Mouse (Mus musculus) myocyte (in vitro differentiated cells): ENCODE results near the gene Dcaf5.

Experiments used
- E2F4 ChIP-seq: IDR thresholded peaks from one replicate; pipeline ENCODE4 v1.6.1; 2011; ENCODE audit warnings: mild to moderate bottlenecking, control low read depth, moderate library complexity; ENCODE audit not compliant: insufficient read depth
- MAX ChIP-seq: IDR thresholded peaks from one replicate; pipeline ENCODE4 v1.6.1; 2011; ENCODE audit warnings: low read depth, mild to moderate bottlenecking, control low read depth
- MYOD1 ChIP-seq, 3 experiments: IDR thresholded peaks; one replicate each; pipeline ENCODE4 v1.6.1; 2011; ENCODE audit warnings: control low read depth in 2 of 3, low read depth in 2 of 3, mild to moderate bottlenecking in 2 of 3, moderate library complexity in 1 of 3; ENCODE audit not compliant: insufficient read length in 2 of 3, control insufficient read depth in 1 of 3
- MYOG ChIP-seq, 3 experiments: IDR thresholded peaks; one replicate each; pipeline ENCODE4 v1.6.1; 2011; ENCODE audit warnings: control low read depth in 2 of 3, low read depth in 2 of 3, mild to moderate bottlenecking in 2 of 3; ENCODE audit not compliant: insufficient read length in 2 of 3, control insufficient read depth in 1 of 3, insufficient read depth in 1 of 3
- POLR2A ChIP-seq: IDR thresholded peaks from one replicate; pipeline ENCODE4 v1.6.1; 2011; ENCODE audit warnings: low read depth, mild to moderate bottlenecking, control low read depth, moderate library complexity; ENCODE audit not compliant: insufficient read length
- TCF12 ChIP-seq: IDR thresholded peaks from one replicate; pipeline ENCODE4 v1.6.1; 2011; ENCODE audit warnings: mild to moderate bottlenecking, control low read depth; ENCODE audit not compliant: poor library complexity, insufficient read depth, severe bottlenecking
- TCF3 ChIP-seq: IDR thresholded peaks from one replicate; pipeline ENCODE4 v1.6.1; 2011; ENCODE audit warnings: low read depth, control low read depth; ENCODE audit not compliant: insufficient read length
- USF1 ChIP-seq: IDR thresholded peaks from one replicate; pipeline ENCODE4 v1.6.1; 2011; ENCODE audit warnings: low read depth, mild to moderate bottlenecking, control low read depth, moderate library complexity

GRCm38 (mm10) chr12:80289722-80290121 is 146.7 kb downstream of the Dcaf5 start:
- no peak for TF ChIP-seq MYOG (IDR thresholded peaks at IDR 0.05; ENCODE audit: control insufficient read depth in 1 of 3, insufficient read depth in 1 of 3, insufficient read length in 2 of 3, low read depth in 2 of 3)
- TF ChIP-seq POLR2A: no peak
- no peak for TF ChIP-seq MAX
- TF ChIP-seq TCF3: no peak
- TF ChIP-seq MYOD1 (IDR thresholded peaks at IDR 0.05; ENCODE audit: control insufficient read depth in 1 of 3, insufficient read length in 2 of 3, low read depth in 2 of 3): no peak
- TF ChIP-seq E2F4: no peak
- no peak for TF ChIP-seq USF1
- no peak for TF ChIP-seq TCF12
